Mouse (Mus musculus): ENCODE results near the gene Celsr1. TPM values are rescaled to one million over a fixed set of nuclear protein-coding genes. Genes with fewer than 3 reads are reported as not detected.

Gene Celsr1
- polyA plus RNA-seq, 1 experiment from 2014 or later: 0.86 TPM

- no peak overlapping the region for H3K4me3 ChIP-seq
- no peak for DNase-seq (ENCODE audit: low spot score)
Measured at GRCm38 (mm10) chr15:85949421-85950164, 84.0 kb downstream of the Celsr1 start.

DNA sequence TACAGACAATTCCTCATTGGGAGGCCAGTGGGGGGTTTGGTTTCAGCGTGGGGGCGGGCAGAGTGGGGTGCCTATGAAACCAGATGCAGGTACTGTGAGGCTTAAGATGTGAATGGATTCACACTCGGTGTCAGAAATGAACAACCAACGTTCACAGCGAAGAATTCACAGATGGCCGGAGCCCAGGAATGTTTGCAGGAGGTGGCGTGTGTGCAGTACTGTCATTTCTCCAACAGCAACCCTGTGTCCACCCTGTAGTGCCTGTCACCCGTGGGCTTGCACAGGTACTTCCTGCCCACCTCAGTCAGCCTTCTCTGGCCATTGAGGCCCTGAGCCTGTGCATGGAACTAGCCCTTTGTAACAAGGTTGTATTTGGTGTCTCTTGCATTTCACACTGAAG is 85.6 kb downstream of the Celsr1 start:
- no peaks in the 10 kb centered on the region for H3K27me3 ChIP-seq (ENCODE audit: low read depth, poor library complexity, severe bottlenecking)
- peak overlapping the region; percentile 53 for H3K27ac ChIP-seq
- WGBS: 81% methylated on average over 8 of the region's 8 CpGs
- peaks cover 13% of the 10 kb centered on the region for H3K4me1 ChIP-seq
- no peak overlapping the region for H3K4me3 ChIP-seq
- no peaks in the 10 kb centered on the region for H3K9me3 ChIP-seq (replicated peaks)
- DNase-seq (ENCODE audit: low spot score): no peak
- H3K36me3 ChIP-seq: no peaks in the 10 kb centered on the region

More at GRCm38 (mm10) chr15:85949421-85950164, 84.0 kb downstream of the Celsr1 start:
- Histone ChIP-seq H3K27ac (peak overlapping the region; percentile 64; the same call in 1 of the 2 replicates), H3K4me1 (peaks cover 15% of the 10 kb centered on the region), H3K9me3 (replicated peaks) (no peaks in the 10 kb centered on the region), H3K36me3 (no peaks in the 10 kb centered on the region), H3K27me3 (ENCODE audit: low read depth, poor library complexity, severe bottlenecking) (no peaks in the 10 kb centered on the region)
- 78% methylated on average over 16 of the region's 16 CpGs for WGBS

- 81% methylated on average over 9 of the region's 9 CpGs for WGBS
- H3K9me3 ChIP-seq (replicated peaks): no peaks in the 10 kb centered on the region
Measured at GRCm38 (mm10) chr15:85947541-85947940, 86.0 kb downstream of the Celsr1 start.

DNA sequence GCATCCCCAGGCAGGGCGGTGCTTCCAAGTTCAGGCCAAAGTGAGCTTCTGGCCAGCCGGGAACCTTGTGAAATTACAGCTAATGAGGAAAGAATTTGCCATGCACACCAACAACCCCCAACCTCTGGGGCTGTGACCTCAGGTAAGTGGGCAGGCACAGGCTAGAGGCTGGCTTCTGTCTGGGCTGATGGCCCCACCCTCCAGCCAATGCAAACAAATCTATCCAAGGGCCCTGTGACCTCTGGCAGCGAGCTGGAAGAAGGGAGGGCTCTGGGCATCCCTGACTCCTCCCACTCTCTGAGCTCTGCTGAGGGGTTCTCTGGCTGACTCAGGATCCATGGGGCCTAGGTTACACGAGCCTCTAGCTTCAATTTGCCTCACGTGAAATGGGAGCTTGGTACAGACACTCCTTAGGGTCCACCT is 97.9 kb downstream of the Celsr1 start:
- WGBS: 19% methylated on average over 5 of the region's 5 CpGs
- Histone ChIP-seq H3K4me1 (peaks cover 15% of the 10 kb centered on the region), H3K27ac (peak overlapping the region; percentile 61; the same call in 1 of the 2 replicates), H3K9me3 (replicated peaks) (no peaks in the 10 kb centered on the region), H3K27me3 (ENCODE audit: low read depth, poor library complexity, severe bottlenecking) (no peaks in the 10 kb centered on the region), H3K36me3 (no peaks in the 10 kb centered on the region), H3K4me3 (no peak overlapping the region)
- DNase-seq (ENCODE audit: low spot score): peak; percentile 47

More at GRCm38 (mm10) chr15:85947541-85947940, 86.0 kb downstream of the Celsr1 start:
- Histone ChIP-seq H3K27me3 (ENCODE audit: low read depth, poor library complexity, severe bottlenecking) (no peaks in the 10 kb centered on the region), H3K36me3 (no peaks in the 10 kb centered on the region), H3K4me3 (no peak overlapping the region), H3K4me1 (peaks cover 13% of the 10 kb centered on the region), H3K27ac (peak overlapping the region; percentile 53)
- DNase-seq (ENCODE audit: low spot score): no peak

GRCm38 (mm10) chr15:85928161-85928560 is 105.4 kb downstream of the Celsr1 start:
- Histone ChIP-seq H3K4me1 (0 out of 2 replicates have a peak, but pooled peaks cover 3% of the 10 kb centered on the region), H3K9me3 (replicated peaks) (no peaks in the 10 kb centered on the region), H3K27me3 (ENCODE audit: low read depth, poor library complexity, severe bottlenecking) (no peaks in the 10 kb centered on the region), H3K4me3 (no peak overlapping the region), H3K36me3 (no peaks in the 10 kb centered on the region), H3K27ac (no peak overlapping the region)
- DNase-seq (ENCODE audit: low spot score): no peak
- WGBS: 90% methylated on average over 12 of the region's 12 CpGs

DNA sequence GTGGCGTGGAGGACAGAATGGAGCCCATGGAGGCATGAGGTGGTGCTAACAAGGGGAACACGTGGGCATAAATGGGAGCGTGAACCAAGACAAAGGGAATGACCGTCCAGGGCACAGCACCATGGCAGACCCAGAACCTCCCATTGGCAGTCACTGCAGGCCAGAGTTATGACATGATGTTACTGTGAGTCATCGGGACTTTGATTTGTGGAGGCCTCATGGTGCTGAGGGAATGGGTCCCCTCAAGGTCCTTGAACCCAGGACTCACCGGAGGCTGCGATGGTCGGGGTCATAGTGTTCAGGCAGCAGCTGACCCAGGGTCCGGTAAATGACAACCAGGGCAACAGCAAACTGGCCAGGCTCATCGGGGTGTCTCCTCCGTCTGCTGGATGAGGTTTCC is 111.7 kb downstream of the Celsr1 start:
- no peaks in the 10 kb centered on the region for H3K36me3 ChIP-seq
- 91% methylated on average over 11 of the region's 11 CpGs for WGBS
- DNase-seq (ENCODE audit: low spot score): no peak
- H3K9me3 ChIP-seq (replicated peaks): no peaks in the 10 kb centered on the region
- peak overlapping the region; percentile 21; the same call in 1 of the 2 replicates for H3K27ac ChIP-seq
- no peaks in the 10 kb centered on the region for H3K27me3 ChIP-seq (ENCODE audit: low read depth, poor library complexity, severe bottlenecking)
- peaks cover 22% of the 10 kb centered on the region for H3K4me1 ChIP-seq
- H3K4me3 ChIP-seq: no peak overlapping the region

GRCm38 (mm10) chr15:85919892-85920248 is 113.7 kb downstream of the Celsr1 start:
- peaks cover 20% of the 10 kb centered on the region for H3K4me1 ChIP-seq
- WGBS: 81% methylated on average over 8 of the region's 8 CpGs
- no peak overlapping the region for H3K27ac ChIP-seq
- H3K36me3 ChIP-seq: no peaks in the 10 kb centered on the region
- no peaks in the 10 kb centered on the region for H3K9me3 ChIP-seq (replicated peaks)
- H3K27me3 ChIP-seq (ENCODE audit: low read depth, poor library complexity, severe bottlenecking): no peaks in the 10 kb centered on the region
- H3K4me3 ChIP-seq: no peak overlapping the region
- DNase-seq (ENCODE audit: low spot score): no peak

- Histone ChIP-seq H3K4me3 (no peak overlapping the region), H3K36me3 (no peaks in the 10 kb centered on the region), H3K27me3 (ENCODE audit: low read depth, poor library complexity, severe bottlenecking) (no peaks in the 10 kb centered on the region), H3K4me1 (peaks cover 20% of the 10 kb centered on the region), H3K9me3 (replicated peaks) (no peaks in the 10 kb centered on the region), H3K27ac (no peak overlapping the region)
- DNase-seq (ENCODE audit: low spot score): no peak
- WGBS: 70% methylated on average over 8 of the region's 8 CpGs
Measured at GRCm38 (mm10) chr15:85919191-85919891, 114.2 kb downstream of the Celsr1 start.

GRCm38 (mm10) chr15:85913605-85914004 is 120.0 kb downstream of the Celsr1 start:
- H3K27ac ChIP-seq: no peak overlapping the region
- H3K9me3 ChIP-seq (replicated peaks): no peaks in the 10 kb centered on the region
- H3K4me3 ChIP-seq: no peak overlapping the region
- H3K36me3 ChIP-seq: no peaks in the 10 kb centered on the region
- peak; percentile 91 for DNase-seq (ENCODE audit: low spot score)
- no peaks in the 10 kb centered on the region for H3K27me3 ChIP-seq (ENCODE audit: low read depth, poor library complexity, severe bottlenecking)
- WGBS: 42% methylated on average over 2 of the region's 2 CpGs
- H3K4me1 ChIP-seq: no peaks in the 10 kb centered on the region

- H3K27ac ChIP-seq: no peak overlapping the region
- no peaks in the 10 kb centered on the region for H3K4me1 ChIP-seq
- WGBS: 75% methylated on average over 10 of the region's 10 CpGs
- no peaks in the 10 kb centered on the region for H3K27me3 ChIP-seq (ENCODE audit: low read depth, poor library complexity, severe bottlenecking)
- H3K9me3 ChIP-seq (replicated peaks): no peaks in the 10 kb centered on the region
- H3K36me3 ChIP-seq: no peaks in the 10 kb centered on the region
- no peak for DNase-seq (ENCODE audit: low spot score)
- H3K4me3 ChIP-seq: no peak overlapping the region
Measured at GRCm38 (mm10) chr15:85909931-85910330, 123.6 kb downstream of the Celsr1 start.

DNA sequence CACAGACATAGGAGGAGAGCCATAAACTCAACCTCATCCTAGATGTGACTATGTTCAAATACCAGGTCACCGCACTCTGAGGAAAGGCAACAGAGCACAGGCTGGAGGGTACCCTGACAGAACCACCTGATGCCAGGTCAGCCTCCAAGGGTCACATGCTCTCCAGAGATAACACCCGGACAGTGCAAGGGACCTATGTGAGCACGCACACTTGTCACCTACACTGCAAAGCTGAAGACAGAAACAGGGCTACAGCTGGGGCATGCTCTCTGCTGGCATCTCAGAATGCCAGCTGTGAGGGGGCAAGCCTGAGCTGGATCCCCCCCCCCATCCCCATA is 124.1 kb downstream of the Celsr1 start:
- Histone ChIP-seq H3K4me1 (no peaks in the 10 kb centered on the region), H3K9me3 (replicated peaks) (no peaks in the 10 kb centered on the region), H3K27me3 (ENCODE audit: low read depth, poor library complexity, severe bottlenecking) (no peaks in the 10 kb centered on the region), H3K27ac (no peak overlapping the region), H3K36me3 (no peaks in the 10 kb centered on the region), H3K4me3 (no peak overlapping the region)
- DNase-seq (ENCODE audit: low spot score): no peak
- 82% methylated on average over 3 of the region's 3 CpGs for WGBS

- H3K4me3 ChIP-seq: no peak overlapping the region
- WGBS: 91% methylated on average over 7 of the region's 7 CpGs
- no peak for DNase-seq (ENCODE audit: low spot score)
- H3K4me1 ChIP-seq: no peaks in the 10 kb centered on the region
- no peaks in the 10 kb centered on the region for H3K27me3 ChIP-seq (ENCODE audit: low read depth, poor library complexity, severe bottlenecking)
- no peaks in the 10 kb centered on the region for H3K36me3 ChIP-seq
- H3K27ac ChIP-seq: no peak overlapping the region
- no peaks in the 10 kb centered on the region for H3K9me3 ChIP-seq (replicated peaks)
Measured at GRCm38 (mm10) chr15:85908660-85909491, 124.7 kb downstream of the Celsr1 start.

- Histone ChIP-seq H3K4me1 (no peaks in the 10 kb centered on the region), H3K27me3 (ENCODE audit: low read depth, poor library complexity, severe bottlenecking) (no peaks in the 10 kb centered on the region), H3K9me3 (replicated peaks) (no peaks in the 10 kb centered on the region), H3K27ac (no peak overlapping the region), H3K4me3 (no peak overlapping the region), H3K36me3 (0 out of 2 replicates have a peak, but pooled peaks cover 3% of the 10 kb centered on the region)
- DNase-seq (ENCODE audit: low spot score): peak; percentile 46
- WGBS: 72% methylated on average over 8 of the region's 8 CpGs
Measured at GRCm38 (mm10) chr15:85903826-85904225, 129.8 kb downstream of the Celsr1 start.

All from limb, embryonic 10.5 days (tissue).